Mouse (Mus musculus): ENCODE results near the gene Olfr70.

Olfr70 gene

DNA sequence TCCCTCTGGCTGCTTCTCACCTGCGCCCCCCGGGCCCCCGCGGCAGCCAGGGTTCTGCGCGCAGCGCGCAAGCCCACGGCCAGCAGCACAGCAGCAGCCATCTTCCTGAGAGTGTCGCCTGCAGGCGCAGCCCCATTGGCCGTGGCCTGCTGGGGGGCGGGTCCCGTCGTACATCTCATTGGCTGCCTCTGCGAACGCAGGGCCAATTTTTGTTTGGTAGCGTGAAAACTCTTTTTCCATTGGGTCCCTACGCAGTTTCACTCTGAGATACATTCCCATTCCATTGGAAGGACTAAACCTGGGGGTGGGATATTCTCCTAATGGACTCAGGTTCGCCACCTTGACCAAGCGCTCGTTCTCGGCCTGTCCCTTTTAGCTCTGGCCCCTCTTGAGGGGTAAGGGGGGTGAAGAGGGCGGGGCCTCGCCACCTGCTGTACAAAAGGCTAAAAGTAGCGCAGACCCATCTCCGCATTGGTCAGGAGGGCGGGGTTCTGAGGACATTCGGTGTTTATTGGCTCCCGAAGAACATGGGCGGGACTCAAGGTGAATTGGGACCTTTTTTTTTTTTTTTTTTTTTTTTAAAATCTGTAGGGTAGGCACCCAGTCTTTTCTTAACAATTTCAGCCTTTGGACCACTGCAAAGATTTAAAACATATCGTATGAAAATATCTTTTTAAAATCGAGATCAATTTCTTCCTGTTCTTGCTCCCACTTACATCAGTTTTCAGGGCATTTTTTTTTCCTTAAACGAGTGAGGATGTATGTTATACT is 44.1 kb downstream of the Olfr70 start, which contains the start of gene Hint2:
TSS of gene Hint2 (minus strand) at position 128 of the 771 bp plus-strand sequence.
- DNase-seq (ENCODE audit: low read depth in 2 of 2, low spot score in 2 of 2) = peak; percentile 87 to 89

GRCm38 (mm10) chr4:43655656-43656338 is 44.8 kb downstream of the Olfr70 start:
- no peak for DNase-seq (ENCODE audit: low read depth in 2 of 2, low spot score in 2 of 2)

DNA sequence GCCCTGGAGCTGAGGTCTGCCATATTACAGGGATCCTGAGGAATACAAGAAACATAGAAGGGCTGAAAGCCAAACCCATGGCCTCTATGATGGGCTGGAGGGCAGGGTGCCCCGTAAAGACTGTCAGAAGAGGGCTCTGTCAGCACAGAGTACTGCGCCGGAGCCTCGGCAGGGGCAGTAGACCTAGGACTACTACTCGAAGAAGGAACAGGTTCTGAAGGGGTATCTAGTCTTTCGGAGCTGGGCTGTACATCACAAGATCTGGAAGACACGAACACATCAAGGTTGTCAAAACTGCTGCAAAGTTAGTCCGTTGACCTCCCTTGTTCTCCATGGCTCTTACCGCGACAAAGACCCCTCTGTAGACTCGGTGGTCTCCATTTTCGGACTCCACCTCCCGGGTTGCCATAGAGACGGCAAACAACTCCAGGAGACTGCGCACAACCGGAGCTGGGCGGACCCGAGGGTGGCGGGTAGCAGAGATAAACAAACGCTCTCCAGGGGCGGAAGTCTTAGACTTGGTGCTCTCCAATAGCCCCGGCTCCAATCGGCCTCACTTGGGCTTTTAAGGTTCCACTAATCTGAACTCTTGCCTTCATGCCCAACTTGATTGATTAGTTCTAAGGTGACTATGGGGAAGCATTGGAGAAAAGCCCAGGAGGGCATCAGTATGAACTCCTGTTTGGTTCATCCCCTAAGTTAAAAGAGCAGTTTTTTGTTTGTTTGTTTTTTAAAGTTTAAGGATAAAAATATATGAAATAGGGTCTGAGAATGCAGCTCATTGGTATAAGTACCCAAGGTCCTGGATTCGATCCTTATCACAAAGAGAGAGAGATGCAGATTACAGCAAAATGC is 47.2 kb downstream of the Olfr70 start, which contains the start of gene Spag8:
TSS of gene Spag8 (minus strand) at position 434 of the 855 bp plus-strand sequence.
- peak in 1 of 2 experiments; percentile 20 for DNase-seq (ENCODE audit: low read depth in 2 of 2, low spot score in 2 of 2)

- no peak for DNase-seq (ENCODE audit: low read depth in 2 of 2, low spot score in 2 of 2)
Measured at GRCm38 (mm10) chr4:43652726-43653125, 47.9 kb downstream of the Olfr70 start.

- DNase-seq (ENCODE audit: low read depth in 2 of 2, low spot score in 2 of 2) = no peak
Measured at GRCm38 (mm10) chr4:43649783-43650182, 50.8 kb downstream of the Olfr70 start.
